Mouse (Mus musculus): ENCODE results near the gene Emc4. TPM values are rescaled to one million over a fixed set of nuclear protein-coding genes. Genes with fewer than 3 reads are reported as not detected.

Gene Emc4
- polyA plus RNA-seq (2015; fragmentation: Illumina TruSeq; extraction: RNeasy Lipid Tissue Mini Kit (QIAGEN cat#74804); ENCODE audit: insufficient read depth, low read depth, low replicate concordance), result 17.5 TPM

GRCm38 (mm10) chr2:112367726-112368673 is at the start of gene Emc4:
Gene Emc4 (minus strand): TSS chr2:112368027.

GRCm38 (mm10) chr2:112378973-112379898 is 11.4 kb upstream of the Emc4 start, which contains the start of gene Katnbl1:
Gene Katnbl1 (plus strand): TSS chr2:112379211.

Other genes with a start within 250 kb of the Emc4 start
- gene Olfr1316, start 233.1 kb downstream of the Emc4 start, polyA plus RNA-seq (2015; fragmentation: Illumina TruSeq; extraction: RNeasy Lipid Tissue Mini Kit (QIAGEN cat#74804); ENCODE audit: insufficient read depth, low read depth, low replicate concordance), result not detected
- not detected for gene Olfr1317, start 227.7 kb downstream of the Emc4 start, polyA plus RNA-seq (2015; fragmentation: Illumina TruSeq; extraction: RNeasy Lipid Tissue Mini Kit (QIAGEN cat#74804); ENCODE audit: insufficient read depth, low read depth, low replicate concordance)
- gene Olfr1318, start 213.8 kb downstream of the Emc4 start, polyA plus RNA-seq (2015; fragmentation: Illumina TruSeq; extraction: RNeasy Lipid Tissue Mini Kit (QIAGEN cat#74804); ENCODE audit: insufficient read depth, low read depth, low replicate concordance), result not detected
- 4.5 TPM for gene Lpcat4, start 128.6 kb downstream of the Emc4 start, polyA plus RNA-seq (2015; fragmentation: Illumina TruSeq; extraction: RNeasy Lipid Tissue Mini Kit (QIAGEN cat#74804); ENCODE audit: insufficient read depth, low read depth, low replicate concordance)
- not detected for gene Nutm1, start 108.7 kb downstream of the Emc4 start, polyA plus RNA-seq (2015; fragmentation: Illumina TruSeq; extraction: RNeasy Lipid Tissue Mini Kit (QIAGEN cat#74804); ENCODE audit: insufficient read depth, low read depth, low replicate concordance)
- 25.2 TPM for gene Nop10, start 106.1 kb downstream of the Emc4 start, polyA plus RNA-seq (2015; fragmentation: Illumina TruSeq; extraction: RNeasy Lipid Tissue Mini Kit (QIAGEN cat#74804); ENCODE audit: insufficient read depth, low read depth, low replicate concordance)
- gene Slc12a6, start 102.2 kb downstream of the Emc4 start, polyA plus RNA-seq (2015; fragmentation: Illumina TruSeq; extraction: RNeasy Lipid Tissue Mini Kit (QIAGEN cat#74804); ENCODE audit: insufficient read depth, low read depth, low replicate concordance), result 9.5 TPM
- gene Gm21985, start 101.7 kb downstream of the Emc4 start, polyA plus RNA-seq (2015; fragmentation: Illumina TruSeq; extraction: RNeasy Lipid Tissue Mini Kit (QIAGEN cat#74804); ENCODE audit: insufficient read depth, low read depth, low replicate concordance), result not detected
- gene Katnbl1, start 11.2 kb upstream of the Emc4 start, polyA plus RNA-seq (2015; fragmentation: Illumina TruSeq; extraction: RNeasy Lipid Tissue Mini Kit (QIAGEN cat#74804); ENCODE audit: insufficient read depth, low read depth, low replicate concordance), result 3.3 TPM
- gene Emc7, start 87.0 kb upstream of the Emc4 start, polyA plus RNA-seq (2015; fragmentation: Illumina TruSeq; extraction: RNeasy Lipid Tissue Mini Kit (QIAGEN cat#74804); ENCODE audit: insufficient read depth, low read depth, low replicate concordance), result 4.3 TPM
- gene Chrm5, start 112.7 kb upstream of the Emc4 start, polyA plus RNA-seq (2015; fragmentation: Illumina TruSeq; extraction: RNeasy Lipid Tissue Mini Kit (QIAGEN cat#74804); ENCODE audit: insufficient read depth, low read depth, low replicate concordance), result not detected
- 4.9 TPM for gene Aven, start 124.9 kb upstream of the Emc4 start, polyA plus RNA-seq (2015; fragmentation: Illumina TruSeq; extraction: RNeasy Lipid Tissue Mini Kit (QIAGEN cat#74804); ENCODE audit: insufficient read depth, low read depth, low replicate concordance)